Mouse (Mus musculus): ENCODE measurements at regions not wholly inside any gene's neighbourhood (a gene's known extent, or its start where the extent isn't known, plus 50 kb on each side); places are given as distances from the start of the nearest gene placed in this dataset.

DNA sequence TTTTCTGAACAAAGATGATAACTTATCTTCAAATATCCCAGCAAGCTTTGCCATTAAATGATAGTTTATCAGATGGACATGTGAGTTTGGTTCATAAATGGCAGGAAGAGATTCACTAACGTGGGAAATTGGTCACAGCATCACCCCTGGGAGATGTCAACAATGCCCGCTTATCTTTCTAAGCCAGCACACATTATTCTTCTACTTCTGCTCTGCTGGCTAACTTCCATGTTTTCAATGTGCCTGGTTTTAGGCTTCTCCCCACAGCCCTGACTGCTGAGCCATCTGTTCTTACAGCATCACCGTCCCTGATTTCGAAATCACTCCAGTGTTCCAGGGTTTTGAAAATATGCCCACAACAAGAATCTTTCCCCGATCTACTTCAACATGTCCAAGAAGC is 2175.4 kb downstream of the 9330182O14Rik start:
- DNase-seq (no peak), ATAC-seq (no peak)
- no peak for TF ChIP-seq EP300 (IDR thresholded peaks at IDR 0.05; ENCODE audit: low read depth)
- TF ChIP-seq CTCF (IDR thresholded peaks at IDR 0.05; ENCODE audit: low read depth), result no peak

DNA sequence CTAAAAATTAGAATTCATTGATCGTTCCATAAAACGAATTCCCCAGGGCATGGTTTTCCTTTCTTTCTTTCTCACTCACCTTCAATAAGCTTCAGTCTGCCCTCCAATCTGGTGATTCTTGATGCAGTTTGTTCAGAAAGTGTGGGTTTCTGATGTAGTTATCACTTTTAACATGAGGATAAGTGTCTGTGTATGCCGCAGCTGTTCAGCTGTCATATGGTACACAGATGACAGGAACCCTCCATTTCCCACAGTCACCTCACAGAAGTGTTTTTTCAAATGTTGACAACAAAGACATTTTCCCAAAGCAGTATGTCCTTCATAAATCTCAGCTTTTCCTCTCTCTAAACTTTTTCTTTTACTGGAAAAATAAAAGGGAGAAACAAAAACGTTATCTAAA is 2177.0 kb downstream of the 9330182O14Rik start:
- Histone ChIP-seq H3K9me3 (ENCODE audit: low read length) (no peaks in the 10 kb centered on the region), H3K4me2 (ENCODE audit: low read depth, low read length) (no peak overlapping the region), H3K4me3 (ENCODE audit: low read depth, low read length) (no peak overlapping the region), H3K27me3 (ENCODE audit: insufficient read depth, low read length) (no peaks in the 10 kb centered on the region), H3K27ac (ENCODE audit: low read depth) (no peak overlapping the region), H3K36me3 (replicated peaks; ENCODE audit: insufficient read depth, low read length) (no peaks in the 10 kb centered on the region), H3K9ac (replicated peaks) (no peak overlapping the region), H3K4me1 (ENCODE audit: insufficient read depth) (no peaks in the 10 kb centered on the region)
- no peak for TF ChIP-seq CTCF (IDR thresholded peaks at IDR 0.05; ENCODE audit: low read depth)
- TF ChIP-seq EP300 (IDR thresholded peaks at IDR 0.05; ENCODE audit: low read depth), result no peak
- ATAC-seq (no peak), DNase-seq (no peak)
- 64% methylated on average over 4 of the region's 4 CpGs for WGBS (ENCODE audit: insufficient replicate concordance)

More for the DNA sequence above, 2175.4 kb downstream of the 9330182O14Rik start:
- Histone ChIP-seq H3K4me2 (ENCODE audit: low read depth, low read length) (no peak overlapping the region), H3K9ac (replicated peaks) (no peak overlapping the region), H3K36me3 (replicated peaks; ENCODE audit: insufficient read depth, low read length) (no peaks in the 10 kb centered on the region), H3K4me3 (ENCODE audit: low read depth, low read length) (no peak overlapping the region), H3K4me1 (ENCODE audit: insufficient read depth) (no peaks in the 10 kb centered on the region), H3K27ac (ENCODE audit: low read depth) (no peak overlapping the region), H3K27me3 (ENCODE audit: insufficient read depth, low read length) (no peaks in the 10 kb centered on the region), H3K9me3 (ENCODE audit: low read length) (no peaks in the 10 kb centered on the region)
- WGBS (ENCODE audit: insufficient replicate concordance), result 30% methylated on average over 5 of the region's 5 CpGs

DNA sequence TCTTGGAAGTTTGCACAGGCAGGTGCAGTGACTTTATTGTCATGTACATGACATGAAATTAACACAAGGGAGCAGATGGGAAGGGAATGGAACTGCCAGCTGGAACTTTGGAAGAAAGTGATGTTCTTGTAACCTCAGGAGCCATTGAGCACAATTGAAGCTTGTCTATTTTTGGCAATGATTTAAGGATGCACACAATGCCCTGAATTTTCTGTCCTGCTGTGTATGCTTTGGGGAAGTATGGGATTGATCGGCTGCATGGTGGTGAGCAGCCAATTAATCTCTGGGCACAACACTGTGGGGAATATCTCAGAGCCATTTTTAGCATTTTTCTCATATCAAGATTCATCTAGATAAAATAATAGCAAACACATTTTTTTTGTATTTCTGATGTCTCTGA is 2186.2 kb downstream of the 9330182O14Rik start:
- DNase-seq (no peak), ATAC-seq (no peak)
- Histone ChIP-seq H3K4me3 (ENCODE audit: low read depth, low read length) (no peak overlapping the region), H3K27me3 (ENCODE audit: insufficient read depth, low read length) (no peaks in the 10 kb centered on the region), H3K36me3 (replicated peaks; ENCODE audit: insufficient read depth, low read length) (no peaks in the 10 kb centered on the region), H3K9ac (replicated peaks) (no peak overlapping the region), H3K27ac (ENCODE audit: low read depth) (no peak overlapping the region), H3K4me2 (ENCODE audit: low read depth, low read length) (no peak overlapping the region), H3K4me1 (ENCODE audit: insufficient read depth) (no peaks in the 10 kb centered on the region), H3K9me3 (ENCODE audit: low read length) (no peaks in the 10 kb centered on the region)
- 66% methylated on average over 1 of the region's 1 CpGs for WGBS (ENCODE audit: insufficient replicate concordance)
- no peak for TF ChIP-seq CTCF (IDR thresholded peaks at IDR 0.05; ENCODE audit: low read depth)
- no peak for TF ChIP-seq EP300 (IDR thresholded peaks at IDR 0.05; ENCODE audit: low read depth)

DNA sequence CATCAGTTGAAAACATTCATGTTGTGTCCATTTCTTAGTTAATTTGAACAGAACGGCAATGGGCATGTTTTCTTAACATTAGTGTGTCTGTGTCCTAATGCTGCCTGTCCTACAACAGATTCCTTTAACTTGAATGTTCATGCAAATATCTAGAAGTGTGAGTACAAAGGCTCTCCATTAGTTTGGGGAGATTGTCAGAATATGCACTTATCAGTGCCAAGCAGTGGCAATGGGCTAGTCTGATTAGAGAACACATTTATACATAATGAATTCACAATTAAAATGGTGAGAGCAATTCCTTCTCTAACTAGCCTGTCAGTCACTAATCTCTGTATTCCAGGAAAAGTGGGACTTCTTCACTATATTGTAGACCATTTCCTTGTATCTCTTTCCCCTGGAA is 2188.8 kb downstream of the 9330182O14Rik start:
- Histone ChIP-seq H3K27me3 (ENCODE audit: insufficient read depth, low read length) (no peaks in the 10 kb centered on the region), H3K4me3 (ENCODE audit: low read depth, low read length) (no peak overlapping the region), H3K9ac (replicated peaks) (no peak overlapping the region), H3K4me2 (ENCODE audit: low read depth, low read length) (no peak overlapping the region), H3K9me3 (ENCODE audit: low read length) (no peaks in the 10 kb centered on the region), H3K36me3 (replicated peaks; ENCODE audit: insufficient read depth, low read length) (no peaks in the 10 kb centered on the region), H3K4me1 (ENCODE audit: insufficient read depth) (no peaks in the 10 kb centered on the region), H3K27ac (ENCODE audit: low read depth) (no peak overlapping the region)
- 73% methylated on average over 1 of the region's 1 CpGs for WGBS (ENCODE audit: insufficient replicate concordance)
- DNase-seq (no peak), ATAC-seq (no peak)
- TF ChIP-seq EP300 (IDR thresholded peaks at IDR 0.05; ENCODE audit: low read depth), result no peak
- no peak for TF ChIP-seq CTCF (IDR thresholded peaks at IDR 0.05; ENCODE audit: low read depth)

DNA sequence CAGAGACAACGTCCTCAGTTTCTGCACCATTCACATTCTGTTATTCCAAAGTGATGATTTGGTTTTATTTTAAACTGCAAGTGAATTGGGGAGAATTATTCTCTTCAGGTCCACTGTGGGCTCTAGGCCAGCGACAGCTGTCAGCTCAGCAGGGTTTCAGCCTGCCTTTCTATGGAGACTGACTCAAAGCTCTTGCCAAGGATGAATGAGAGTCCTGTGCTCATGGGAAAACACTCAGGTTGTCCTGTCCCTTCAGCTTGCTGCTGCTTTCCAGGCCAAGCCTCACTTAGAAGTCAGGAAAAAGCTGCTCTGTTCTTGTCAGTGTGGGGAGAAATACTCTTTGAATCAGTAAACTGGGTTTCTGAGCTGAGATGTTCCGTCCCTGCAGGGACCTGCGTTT is 2191.1 kb downstream of the 9330182O14Rik start:
- no peak overlapping the region for H3K4me3 ChIP-seq (ENCODE audit: low read depth, low read length)
- TF ChIP-seq EP300 (IDR thresholded peaks at IDR 0.05; ENCODE audit: low read depth) (no peak), CTCF (IDR thresholded peaks at IDR 0.05; ENCODE audit: low read depth) (no peak)
- H3K36me3 ChIP-seq (replicated peaks; ENCODE audit: insufficient read depth, low read length), result no peaks in the 10 kb centered on the region
- H3K27ac ChIP-seq (ENCODE audit: low read depth), result no peak overlapping the region
- no peak overlapping the region for H3K4me2 ChIP-seq (ENCODE audit: low read depth, low read length)
- ATAC-seq, result no peak
- DNase-seq, result no peak
- H3K4me1 ChIP-seq (ENCODE audit: insufficient read depth), result peaks cover 7% of the 10 kb centered on the region; the same call in 1 of the 2 replicates
- WGBS (ENCODE audit: insufficient replicate concordance), result 69% methylated on average over 4 of the region's 4 CpGs
- H3K9me3 ChIP-seq (ENCODE audit: low read length), result no peaks in the 10 kb centered on the region
- H3K27me3 ChIP-seq (ENCODE audit: insufficient read depth, low read length), result no peaks in the 10 kb centered on the region
- H3K9ac ChIP-seq (replicated peaks), result no peak overlapping the region

DNA sequence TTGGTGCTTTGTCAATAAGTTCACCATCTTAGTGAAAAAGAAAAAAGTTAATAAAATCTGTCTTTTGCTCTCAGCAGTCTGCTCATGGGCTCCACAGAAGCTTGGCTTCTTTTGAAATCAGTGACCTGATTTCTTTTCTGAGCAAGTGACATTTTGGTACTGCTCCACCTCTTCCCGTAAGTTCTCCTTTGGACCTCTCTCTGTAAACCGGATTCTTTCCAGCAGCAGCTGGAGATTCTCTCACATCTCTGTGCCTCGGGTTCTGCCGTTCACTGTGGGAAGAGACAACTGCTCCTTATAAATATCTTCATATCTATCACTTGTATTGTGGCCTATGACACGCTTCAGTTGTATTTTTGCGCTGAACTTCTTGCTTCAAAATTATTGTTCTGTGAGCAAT is 2194.4 kb downstream of the 9330182O14Rik start:
- TF ChIP-seq EP300 (IDR thresholded peaks at IDR 0.05; ENCODE audit: low read depth), result no peak
- TF ChIP-seq CTCF (IDR thresholded peaks at IDR 0.05; ENCODE audit: low read depth), result no peak
- Histone ChIP-seq H3K9me3 (ENCODE audit: low read length) (no peaks in the 10 kb centered on the region), H3K4me1 (ENCODE audit: insufficient read depth) (peaks cover 7% of the 10 kb centered on the region; the same call in 1 of the 2 replicates), H3K9ac (replicated peaks) (no peak overlapping the region), H3K27ac (ENCODE audit: low read depth) (no peak overlapping the region), H3K36me3 (replicated peaks; ENCODE audit: insufficient read depth, low read length) (no peaks in the 10 kb centered on the region), H3K4me2 (ENCODE audit: low read depth, low read length) (no peak overlapping the region), H3K4me3 (ENCODE audit: low read depth, low read length) (no peak overlapping the region), H3K27me3 (ENCODE audit: insufficient read depth, low read length) (no peaks in the 10 kb centered on the region)
- no peak for ATAC-seq
- 82% methylated on average over 6 of the region's 6 CpGs for WGBS (ENCODE audit: insufficient replicate concordance)
- DNase-seq, result no peak

DNA sequence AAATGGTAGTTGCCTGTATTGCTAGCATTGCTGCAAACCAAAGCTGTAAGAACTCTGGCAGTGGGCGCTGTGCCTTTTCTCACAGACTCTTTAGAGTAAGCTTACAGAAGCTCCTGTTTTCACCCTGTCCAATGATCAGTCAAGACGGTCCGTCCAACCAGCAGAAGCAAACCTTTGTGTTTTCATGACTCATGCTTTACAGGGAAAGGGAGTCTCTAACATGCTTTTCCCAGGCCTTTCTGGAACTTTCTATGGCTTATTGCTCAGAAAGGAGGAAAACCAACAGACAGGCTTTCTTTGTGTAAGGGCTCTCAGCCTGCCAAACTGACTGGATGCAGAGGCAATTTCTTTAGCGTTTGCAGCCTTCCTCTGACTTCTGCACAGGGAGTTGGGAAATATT is 2195.6 kb downstream of the 9330182O14Rik start:
- no peak overlapping the region for H3K4me2 ChIP-seq (ENCODE audit: low read depth, low read length)
- H3K4me1 ChIP-seq (ENCODE audit: insufficient read depth), result peaks cover 7% of the 10 kb centered on the region; the same call in 1 of the 2 replicates
- 61% methylated on average over 4 of the region's 4 CpGs for WGBS (ENCODE audit: insufficient replicate concordance)
- no peaks in the 10 kb centered on the region for H3K36me3 ChIP-seq (replicated peaks; ENCODE audit: insufficient read depth, low read length)
- H3K27ac ChIP-seq (ENCODE audit: low read depth), result no peak overlapping the region
- ATAC-seq (no peak), DNase-seq (no peak)
- TF ChIP-seq CTCF (IDR thresholded peaks at IDR 0.05; ENCODE audit: low read depth), result no peak
- no peaks in the 10 kb centered on the region for H3K9me3 ChIP-seq (ENCODE audit: low read length)
- no peak overlapping the region for H3K9ac ChIP-seq (replicated peaks)
- H3K27me3 ChIP-seq (ENCODE audit: insufficient read depth, low read length), result no peaks in the 10 kb centered on the region
- H3K4me3 ChIP-seq (ENCODE audit: low read depth, low read length), result no peak overlapping the region

Measured in liver, postnatal 0 days (tissue).